Mouse (Mus musculus) adrenal gland, postnatal 25 days (tissue): Measurements from ENCODE around the gene Dad1. TPM values are rescaled to one million over a fixed set of nuclear protein-coding genes. Genes with fewer than 3 reads are reported as not detected.

Experiments used
- DNase-seq: peaks from one replicate; pipeline ENCODE4 v3.0.0; 2021; ENCODE audit warnings: mixed read lengths
- total RNA-seq: library from RNA; stranded (reverse); gene quantifications from 2 replicates; pipeline ENCODE4 v1.2.3, GENCODE M21; 2021

Dad1 gene
- total RNA-seq, 1 experiment from 2014 or later = 310 TPM

DNA sequence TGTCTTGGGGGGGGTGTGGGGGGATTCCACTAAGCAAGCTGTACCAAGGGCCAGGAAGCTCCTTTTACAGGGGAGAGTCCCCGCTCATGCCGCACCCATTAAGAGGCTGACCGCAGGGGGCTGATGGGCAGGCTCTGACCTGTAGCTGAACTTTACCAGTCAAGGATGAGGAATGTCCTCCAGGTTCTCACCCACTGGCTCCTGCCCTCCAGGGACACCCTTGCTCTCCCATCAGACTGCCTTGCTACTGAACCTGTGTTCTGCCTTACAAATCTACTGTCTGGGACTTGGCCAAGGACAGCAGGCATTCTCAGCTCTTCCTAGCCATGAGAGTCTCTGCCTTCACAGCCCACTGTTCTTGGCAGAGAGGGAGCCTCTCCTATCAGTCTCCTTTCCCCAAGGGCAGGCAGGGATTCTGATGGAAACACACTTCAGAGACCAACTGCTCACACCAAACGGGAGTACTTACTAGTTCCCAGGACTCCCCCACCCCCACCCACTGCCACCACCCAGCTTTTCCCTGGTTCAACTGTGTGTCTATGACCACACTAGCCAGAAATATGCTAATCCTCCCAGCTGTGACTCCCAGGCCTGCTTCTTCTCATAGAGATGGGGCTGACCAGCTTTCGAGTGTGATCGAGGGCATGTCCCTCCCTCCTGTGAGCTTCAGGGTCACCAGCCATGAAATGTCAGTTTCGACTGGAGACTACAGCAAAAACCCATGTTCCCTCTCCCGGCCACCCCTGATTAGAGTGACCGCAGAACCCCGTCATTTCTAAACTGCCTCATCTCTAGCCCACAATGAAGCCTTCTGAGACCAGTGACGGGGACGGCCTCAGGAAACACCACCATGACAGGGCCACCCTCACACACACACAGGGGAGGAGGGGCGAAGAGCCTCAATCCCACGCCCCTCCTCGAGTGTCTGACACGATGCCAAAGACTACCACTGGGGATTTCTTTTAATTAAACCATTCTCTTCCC is 29.1 kb downstream of the Dad1 start:
- DNase-seq = no peak

DNA sequence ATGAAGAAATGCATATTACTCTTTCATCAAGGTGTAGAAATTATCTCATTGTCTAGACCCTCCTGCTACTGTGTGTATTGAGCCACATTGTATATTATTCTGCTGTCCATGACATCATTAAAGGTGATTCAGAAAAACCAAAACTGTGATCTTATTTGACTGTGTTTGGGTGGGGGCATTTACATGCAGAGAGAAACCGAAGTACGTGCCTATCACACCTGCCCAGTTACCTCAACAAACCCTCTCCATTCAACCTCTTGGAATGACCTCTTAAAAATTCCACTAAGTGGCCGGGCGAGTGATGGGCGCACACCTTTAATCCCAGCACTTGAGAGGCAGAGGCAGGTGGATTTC is 29.9 kb downstream of the Dad1 start:
- no peak for DNase-seq

DNA sequence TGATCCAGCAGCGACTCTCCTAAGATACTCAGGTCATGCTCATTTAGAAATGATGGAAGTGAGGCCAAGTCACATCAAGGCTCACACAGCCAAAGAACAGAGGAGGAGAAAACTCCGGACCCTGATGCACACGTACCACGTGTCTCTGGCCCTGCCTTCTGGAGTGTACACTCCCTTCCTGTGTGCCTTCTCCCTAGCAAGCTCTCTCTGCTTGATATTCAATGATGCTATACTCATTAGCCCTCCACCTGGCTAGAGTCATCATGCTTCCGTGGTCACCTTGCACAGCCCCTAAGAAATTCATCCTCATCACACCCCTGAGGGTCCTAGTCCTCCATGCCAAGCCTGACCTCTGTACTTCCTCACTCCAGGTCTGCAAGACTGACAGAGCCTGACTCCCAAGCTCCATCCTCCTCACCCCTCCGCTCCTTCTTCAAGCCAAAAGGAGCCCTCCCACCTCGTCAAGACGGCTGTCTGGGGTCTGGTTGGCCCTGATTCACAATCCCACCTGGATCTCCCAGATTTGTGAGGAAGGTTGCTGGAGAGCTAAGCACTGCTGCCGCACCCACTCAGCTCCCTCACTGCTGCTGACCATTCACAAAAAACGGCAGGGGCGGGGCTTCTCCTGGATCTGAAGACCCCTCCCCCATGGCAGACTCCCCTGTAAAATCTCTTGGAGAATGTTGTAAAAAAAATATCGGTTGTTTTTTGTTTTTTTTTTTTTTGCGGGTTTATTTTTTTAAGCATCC is 30.4 kb downstream of the Dad1 start:
- no peak for DNase-seq

DNA sequence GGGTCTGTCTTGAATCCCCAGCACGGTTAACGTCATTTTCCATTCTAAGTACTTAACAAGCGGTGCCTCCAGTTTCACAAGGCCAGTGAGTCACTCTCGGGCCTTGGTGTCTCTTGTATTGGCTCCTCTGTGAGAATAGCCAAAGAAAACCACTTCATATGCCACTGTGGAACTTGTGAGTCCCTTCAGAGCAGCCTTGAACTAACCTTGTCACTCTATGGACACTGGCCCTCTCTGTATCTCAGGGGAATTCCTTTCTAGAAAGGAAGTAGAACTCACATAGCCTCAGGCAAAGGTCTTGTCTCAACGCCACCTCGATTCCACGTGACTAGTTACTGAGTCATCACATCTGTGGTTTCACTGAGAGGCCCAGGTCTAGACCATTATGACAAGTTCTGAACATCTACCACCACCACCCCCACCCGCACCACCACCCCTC is 31.6 kb downstream of the Dad1 start:
- peak; percentile 37 for DNase-seq

DNA sequence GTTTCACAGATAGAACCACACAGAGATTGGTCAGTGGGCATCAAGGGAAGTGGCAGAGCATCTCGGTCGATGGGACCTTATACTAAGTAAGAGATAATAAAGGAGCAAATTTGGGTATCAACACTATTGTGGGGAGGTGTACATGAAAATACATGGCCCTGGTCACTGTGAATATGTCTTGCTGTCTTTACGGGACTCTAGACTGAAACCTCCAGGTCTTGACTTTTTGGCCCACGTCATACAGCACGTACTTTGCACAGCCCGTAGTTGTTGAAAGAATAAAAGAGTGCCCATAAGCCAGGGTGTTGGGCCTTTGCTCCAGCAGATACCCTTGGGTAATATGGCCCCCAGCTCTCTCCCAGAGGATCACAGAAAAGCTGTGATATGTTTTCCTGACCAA is 32.3 kb downstream of the Dad1 start:
- DNase-seq = no peak

DNA sequence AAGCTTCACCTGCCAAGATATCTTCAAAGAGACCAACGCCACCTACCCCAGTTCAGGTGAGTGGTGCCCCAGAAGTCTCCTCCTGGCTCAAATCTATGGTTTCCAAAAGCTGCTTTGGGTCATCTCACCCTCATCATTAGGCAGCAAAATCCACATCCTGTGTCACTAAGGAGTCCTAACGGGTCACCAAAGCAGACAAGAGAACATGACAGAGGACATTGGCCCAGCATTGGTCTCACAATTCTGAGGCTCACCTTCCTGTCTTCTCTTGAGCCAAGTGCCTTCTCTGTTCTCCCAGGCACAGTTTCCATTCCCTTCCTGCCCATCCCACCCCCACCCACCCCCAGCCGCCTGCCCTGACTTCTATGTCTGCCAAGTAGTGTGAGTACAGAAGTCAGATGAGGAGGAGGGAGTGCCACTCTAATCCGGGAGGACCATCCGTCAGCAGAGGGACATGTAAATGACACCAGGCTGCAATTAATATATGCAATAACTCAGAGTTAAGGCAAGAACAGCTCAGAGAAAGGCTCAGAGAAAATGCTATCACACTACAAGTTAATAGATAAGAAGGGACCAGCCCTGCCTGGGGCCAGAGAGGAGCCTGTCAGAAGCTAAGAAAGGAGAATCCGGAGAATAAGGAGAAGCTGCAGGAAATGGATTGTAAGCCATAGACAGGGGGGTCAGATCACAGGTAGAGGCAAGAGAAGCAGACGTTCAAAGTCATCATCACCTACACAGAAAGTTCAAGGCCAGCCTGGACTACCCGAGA is 33.0 kb downstream of the Dad1 start:
- no peak for DNase-seq

DNA sequence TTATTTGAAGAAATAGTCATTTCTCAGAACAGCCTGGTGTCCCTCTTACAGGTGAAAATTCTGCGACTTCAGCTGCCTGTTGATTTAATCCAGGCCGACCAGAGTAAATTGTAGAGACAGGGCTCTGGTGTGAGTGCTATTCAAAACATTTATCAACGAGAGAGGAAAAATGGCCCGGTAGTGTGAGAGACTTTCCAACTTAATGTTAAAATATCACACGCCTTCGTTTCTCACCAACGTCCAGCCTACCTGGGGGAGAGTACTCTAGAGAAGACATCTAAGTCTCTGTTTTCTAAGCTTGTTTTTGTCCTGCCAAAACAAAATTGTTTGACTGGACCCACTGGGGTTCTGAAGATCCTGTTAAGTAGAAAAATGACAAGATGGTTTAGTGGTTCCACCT is 34.1 kb downstream of the Dad1 start:
- DNase-seq = no peak

DNA sequence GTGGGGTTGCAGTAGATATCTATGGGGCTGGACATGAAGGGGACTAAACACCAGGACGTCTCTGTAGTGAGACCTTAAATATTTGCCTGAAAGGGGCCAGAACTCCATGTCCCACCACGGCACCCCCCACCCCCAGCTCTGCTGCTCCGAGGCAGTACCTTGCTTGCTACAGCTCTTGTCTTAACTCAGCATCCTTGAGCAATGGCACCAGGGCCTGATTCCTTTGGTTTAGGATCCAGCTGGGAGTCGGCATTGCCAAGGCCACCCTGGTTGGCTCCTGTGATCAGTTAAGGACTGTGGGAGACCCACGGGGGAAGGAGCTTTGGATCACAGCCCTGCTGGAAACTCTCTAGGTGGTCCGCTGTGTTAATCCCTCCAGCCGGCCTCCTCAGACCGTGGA is 34.6 kb downstream of the Dad1 start:
- no peak for DNase-seq

DNA sequence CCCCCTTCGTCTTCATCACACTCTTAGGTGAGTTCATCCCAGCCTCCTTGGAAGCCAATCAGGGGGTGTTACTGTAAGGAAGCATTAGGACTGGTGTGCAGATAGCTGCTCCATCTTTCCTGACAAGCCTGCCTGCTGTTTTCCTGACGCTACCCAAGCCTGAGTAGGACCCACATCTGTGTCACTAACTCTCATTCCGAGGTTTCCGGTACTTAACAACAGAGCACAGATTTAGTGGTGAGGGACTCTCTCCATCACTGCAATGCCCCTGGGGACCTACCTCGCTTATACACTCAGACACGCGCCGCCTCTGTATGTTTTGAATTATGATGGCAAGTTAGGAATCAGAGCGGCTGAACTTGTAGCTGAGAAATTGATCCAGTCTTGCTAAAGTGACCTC is 35.2 kb downstream of the Dad1 start:
- DNase-seq = no peak

DNA sequence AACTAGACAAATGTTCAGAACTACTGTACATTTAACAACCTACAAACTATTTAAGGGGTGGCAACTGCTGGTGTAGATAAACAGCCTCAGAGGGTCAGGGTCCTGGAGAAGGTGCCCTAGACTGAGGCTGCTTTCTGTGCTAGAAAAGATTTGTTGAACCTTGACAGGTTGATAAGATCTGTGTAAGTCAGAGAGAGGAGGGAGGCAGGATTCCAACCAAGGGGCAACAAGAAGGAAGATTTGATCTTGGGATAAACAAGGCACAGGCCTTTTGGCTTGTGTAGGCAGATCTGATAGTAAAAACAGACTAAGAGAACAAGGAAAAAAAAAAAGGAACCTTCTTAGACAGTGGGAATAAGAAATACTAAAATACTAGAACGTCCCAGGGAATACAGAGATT is 35.7 kb downstream of the Dad1 start:
- DNase-seq = no peak

DNA sequence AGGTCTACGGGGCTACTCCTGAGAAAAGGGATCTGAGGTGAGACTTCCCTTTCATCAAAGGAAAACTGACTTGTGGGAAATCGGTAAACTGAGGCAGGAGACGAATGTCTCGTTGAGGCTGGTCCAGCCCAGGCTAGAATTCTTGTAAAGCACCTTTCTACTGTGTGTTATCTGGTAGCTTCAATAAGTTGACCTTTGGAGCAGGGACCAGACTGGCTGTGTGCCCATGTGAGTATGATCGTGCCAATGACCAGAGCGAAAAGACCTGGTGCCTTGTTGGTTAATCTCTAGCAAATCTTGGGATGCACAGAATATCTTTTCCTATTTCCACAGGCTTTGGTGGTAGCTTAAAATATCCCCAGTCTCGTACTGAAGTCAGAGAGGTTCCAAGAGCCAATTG is 37.8 kb downstream of the Dad1 start:
- DNase-seq = peak; percentile 31

DNA sequence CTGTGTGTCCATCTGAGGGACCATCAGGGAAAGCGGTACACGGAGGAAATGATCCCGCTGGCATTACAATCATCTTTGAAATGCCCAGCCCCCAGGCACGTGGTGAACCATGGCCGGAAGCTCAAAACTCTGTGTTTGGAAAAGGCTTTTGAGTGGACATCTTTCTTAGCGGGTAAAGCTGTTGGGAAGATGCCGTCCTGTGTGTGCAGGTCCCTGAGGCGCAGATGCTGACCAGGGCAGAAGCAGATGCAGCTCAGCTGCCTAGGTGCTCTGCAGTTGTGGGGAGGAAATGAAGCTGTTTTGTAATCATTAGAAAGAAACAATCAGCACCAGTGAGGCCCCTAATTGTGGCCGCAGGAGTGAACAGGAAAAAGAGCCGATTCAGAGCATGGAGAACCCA is 39.0 kb downstream of the Dad1 start:
- no peak for DNase-seq

DNA sequence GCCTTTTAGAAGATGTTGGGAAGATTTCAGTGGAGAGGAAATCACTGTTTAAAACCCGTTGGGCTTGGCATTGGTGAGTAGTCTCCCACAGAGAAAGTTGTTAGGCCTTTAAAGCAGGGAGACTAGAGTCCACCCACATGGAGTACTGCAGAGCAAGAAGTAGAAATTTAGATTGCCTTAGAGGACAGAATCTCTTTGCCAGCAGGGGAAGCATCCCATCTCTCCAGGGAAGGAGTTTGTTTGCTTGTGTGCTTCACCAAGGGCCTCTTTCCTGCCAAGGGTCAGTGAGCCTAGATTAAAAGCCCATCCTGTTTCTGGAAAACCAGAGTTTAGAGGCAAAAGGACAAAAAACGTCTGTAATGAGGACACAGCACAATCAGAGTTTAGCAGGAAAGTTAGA is 39.4 kb downstream of the Dad1 start:
- no peak for DNase-seq

DNA sequence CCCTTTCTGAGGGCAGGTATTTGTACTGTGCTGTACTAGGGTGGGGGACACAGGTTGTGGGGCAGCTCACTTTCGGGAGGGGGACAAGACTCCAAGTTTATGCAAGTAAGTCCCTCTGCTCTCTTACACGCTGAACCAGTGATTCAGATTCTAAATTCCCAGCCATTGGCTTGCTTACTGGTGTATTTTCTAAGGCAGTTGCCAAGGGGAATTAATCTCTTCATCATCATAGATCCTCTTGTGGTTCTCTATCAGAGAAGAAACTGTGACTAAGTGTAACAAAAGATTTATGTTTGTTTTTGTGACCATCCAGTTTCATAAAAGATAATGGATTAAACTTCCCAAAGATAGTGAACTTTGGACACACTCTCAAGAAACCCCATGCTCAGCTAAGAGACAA is 40.2 kb downstream of the Dad1 start:
- DNase-seq = no peak

DNA sequence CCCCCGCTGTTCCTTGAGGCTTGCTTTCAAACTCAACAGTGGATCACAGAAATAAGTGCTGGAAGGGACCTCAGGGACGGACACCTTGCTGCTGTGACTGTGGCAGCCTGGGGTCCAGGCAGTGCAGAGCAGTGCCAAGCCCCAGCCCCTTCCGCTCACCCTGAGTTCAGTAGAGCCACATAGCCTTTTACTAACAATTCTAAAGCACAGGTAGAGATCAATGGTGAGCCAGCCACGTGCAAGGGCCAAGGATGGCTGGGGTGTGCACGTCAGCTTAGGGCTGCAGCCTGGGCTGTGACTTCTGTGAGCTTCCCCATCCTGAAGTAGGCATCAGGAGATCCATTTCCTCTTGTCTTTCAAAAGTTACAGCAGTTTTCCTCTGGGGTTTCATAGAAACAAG is 42.1 kb downstream of the Dad1 start:
- DNase-seq = no peak

DNA sequence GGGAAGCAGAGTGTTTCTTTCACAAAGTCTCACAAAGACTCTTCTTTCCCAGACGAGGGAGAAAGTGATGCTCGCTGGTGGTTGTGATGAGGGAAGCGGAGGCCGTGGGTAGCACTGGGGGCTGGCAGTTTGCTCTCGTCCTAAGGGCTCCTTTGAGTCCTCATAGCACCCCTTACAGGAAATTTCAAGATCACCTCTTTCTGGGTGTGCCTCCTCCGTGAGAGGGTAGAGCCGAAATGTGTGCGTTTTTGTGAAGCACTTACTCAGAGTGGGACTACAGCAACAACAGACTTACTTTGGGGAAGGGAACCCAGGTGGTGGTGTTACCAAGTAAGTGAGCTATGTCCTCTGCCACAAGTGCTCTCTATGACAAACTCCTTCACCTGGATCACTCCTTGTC is 42.7 kb downstream of the Dad1 start:
- no peak for DNase-seq

DNA sequence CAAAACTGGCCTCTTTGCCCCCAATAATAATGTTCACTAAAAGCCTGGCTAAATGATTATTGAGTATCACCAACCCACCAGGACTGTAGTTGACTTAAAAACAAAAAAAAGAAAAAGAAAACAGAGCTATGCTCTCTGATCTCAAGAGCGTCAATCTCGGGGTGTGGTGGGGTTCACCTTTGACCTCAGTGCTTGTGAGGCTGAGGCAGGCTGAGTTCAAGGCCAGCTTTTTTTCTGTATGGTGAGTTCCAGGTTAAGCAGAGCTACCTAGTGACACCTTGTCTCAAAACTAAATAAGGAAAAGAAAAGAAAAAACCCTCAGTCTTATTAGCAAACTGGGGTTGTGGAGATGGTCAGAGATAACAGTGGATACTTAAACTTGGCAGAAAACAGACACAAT is 43.5 kb downstream of the Dad1 start:
- DNase-seq = no peak

DNA sequence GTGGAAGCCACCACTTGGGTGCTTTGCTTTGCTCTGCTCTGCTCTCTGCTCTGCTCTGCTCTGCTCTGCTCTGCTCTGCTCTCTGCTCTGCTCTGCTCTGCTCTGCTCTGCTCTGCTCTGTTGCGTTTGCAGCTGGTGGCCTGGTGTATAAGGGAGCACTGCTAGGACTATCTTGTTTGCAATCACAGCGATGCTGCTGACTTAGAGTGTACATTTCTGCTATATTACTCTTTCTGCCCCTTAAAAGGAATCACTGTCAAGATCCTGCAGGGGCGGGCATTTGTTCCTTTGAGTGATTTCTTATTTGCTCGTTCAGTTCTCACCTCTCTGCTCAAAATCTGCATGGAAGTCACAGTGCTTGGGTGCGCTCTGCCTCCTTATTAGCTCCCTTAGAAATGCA is 44.0 kb downstream of the Dad1 start:
- no peak for DNase-seq

DNA sequence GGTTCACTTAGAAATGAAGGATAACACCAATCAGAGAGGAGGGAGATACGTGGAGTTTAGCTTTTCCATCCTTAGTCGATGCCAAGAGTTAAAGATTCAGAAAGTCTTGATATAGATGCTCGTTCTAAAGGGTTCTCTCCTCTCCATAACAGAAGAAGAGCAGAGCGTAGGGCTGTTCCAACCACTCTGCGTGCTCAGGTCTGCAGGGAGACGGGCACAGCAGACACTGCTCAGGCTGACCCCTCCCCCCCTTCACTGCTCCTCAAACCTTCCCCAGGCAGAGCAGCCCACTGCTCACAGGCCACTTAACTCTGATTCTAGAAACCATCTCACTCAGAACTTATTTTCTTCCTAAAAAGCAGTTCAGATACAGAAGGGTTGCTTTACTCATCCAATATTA is 45.2 kb downstream of the Dad1 start:
- no peak for DNase-seq

DNA sequence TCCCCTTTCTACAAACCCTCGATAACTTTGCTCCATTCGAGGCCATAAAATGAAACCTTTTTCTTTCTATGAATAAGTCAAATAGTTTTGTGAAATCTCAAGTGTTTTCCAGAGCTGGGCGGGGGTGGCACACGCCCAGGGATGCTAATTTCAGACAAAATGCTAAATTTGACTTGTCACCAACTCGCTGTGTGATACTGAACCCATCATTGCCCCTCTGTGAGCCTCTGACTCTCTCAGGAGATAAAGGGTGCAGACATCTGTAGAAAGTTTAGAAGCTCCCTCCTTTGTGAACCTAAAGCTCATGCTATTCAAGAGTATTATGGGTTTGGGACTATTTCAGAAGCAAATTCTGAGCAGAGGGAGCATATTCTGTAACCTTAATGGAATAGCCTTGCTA is 46.0 kb downstream of the Dad1 start:
- DNase-seq = no peak

DNA sequence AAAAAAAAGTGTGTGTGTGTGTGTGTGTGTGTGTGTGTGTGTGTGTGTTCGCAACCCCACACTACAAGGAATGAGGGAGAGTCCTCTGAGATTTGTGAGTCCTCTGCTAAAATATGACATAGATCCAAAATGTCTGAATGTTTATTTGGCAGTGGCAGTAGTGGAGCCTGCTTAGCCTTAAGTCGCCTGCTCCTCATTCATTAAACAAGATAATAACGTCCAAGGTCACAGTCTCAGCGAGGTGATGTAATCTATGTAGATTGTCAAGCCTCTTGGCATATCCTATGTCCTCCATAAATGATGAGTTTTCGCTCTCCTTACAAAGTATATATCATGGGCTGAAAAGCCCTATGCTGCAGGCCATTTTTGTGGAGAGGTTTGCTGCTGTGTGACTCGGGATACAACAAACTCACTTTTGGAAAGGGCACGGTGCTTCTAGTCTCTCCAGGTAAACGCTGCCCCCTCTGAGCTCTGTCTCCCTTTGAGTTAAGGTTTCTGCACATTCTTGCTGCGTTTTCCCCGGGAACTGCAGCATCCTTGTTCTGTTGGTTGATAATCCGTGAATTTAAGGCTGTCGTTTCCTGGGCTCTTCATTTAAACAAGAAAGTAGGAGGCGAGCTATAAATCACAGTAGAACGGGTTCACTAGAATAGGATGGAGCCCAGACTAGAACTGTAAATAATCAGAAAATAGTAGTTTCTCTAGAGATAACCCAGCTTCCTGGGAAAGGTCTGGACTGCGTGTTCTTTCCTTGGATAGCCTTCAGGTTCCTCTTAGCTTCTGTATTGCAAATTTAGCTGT is 47.0 kb downstream of the Dad1 start:
- no peak for DNase-seq

DNA sequence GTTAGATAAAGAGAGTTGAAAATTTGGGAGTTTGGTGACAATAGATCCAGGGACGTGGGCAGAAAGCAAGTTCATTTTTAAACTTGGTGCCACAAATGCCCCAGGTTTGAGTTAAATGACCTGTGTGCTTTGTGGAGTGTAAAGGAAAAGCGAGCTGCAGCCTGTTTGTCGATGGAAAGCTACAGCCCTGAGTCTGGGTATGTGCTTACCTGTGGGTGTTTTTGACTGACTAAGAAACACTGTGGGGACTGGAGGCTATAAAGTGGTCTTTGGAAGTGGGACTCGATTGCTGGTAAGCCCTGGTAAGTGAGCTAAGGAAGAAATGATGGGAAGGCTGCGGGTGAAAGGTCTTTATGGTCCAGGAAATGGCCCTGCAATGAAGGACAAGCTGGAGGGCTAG is 47.6 kb downstream of the Dad1 start:
- DNase-seq = no peak
